In genomic region chr6:29402693-29403342, GRCm38 (mm10) we compare ENCODE assay signal across 8 mouse cellular contexts. TPM values are rescaled to one million over a fixed set of nuclear protein-coding genes. Genes with fewer than 3 reads are reported as not detected.
DNase-seq lines count a peak whose midpoint lies in the region; ATAC-seq and TF ChIP-seq lines count a peak whose summit lies in the region.

No protein-coding gene starts in this region.

- TF ChIP-seq POLR2A in thymus, adult 2 months (IDR thresholded peaks at IDR 0.05; ENCODE audit: control insufficient read depth, extremely low read depth, insufficient read depth, low read length, poor library complexity): no peak

- DNase-seq in adrenal gland, postnatal 14 days: peak; percentile 51
- no peak for DNase-seq in adrenal gland, adult 2 months
- DNase-seq in thymus, adult 2 months: no peak
- DNase-seq in thymus, adult 18-20 months: no peak
- peak; percentile 26 for DNase-seq in lung, postnatal 10 days
- peak; percentile 80 for DNase-seq in testis, postnatal 10 days (ENCODE audit: low spot score)
- DNase-seq in spleen, adult 12 weeks (ENCODE audit: low spot score): no peak

- H3K4me2 ChIP-seq in hindbrain, embryonic 13.5 days: 0 out of 2 replicates have a peak overlapping the region, but pooled peaks have one; percentile 6

- no peak overlapping the region for H3K27ac ChIP-seq in thymus, adult 2 months (ENCODE audit: control insufficient read depth, insufficient read depth, low read length)
- no peak overlapping the region for H3K27ac ChIP-seq in hindbrain, embryonic 13.5 days

- TF ChIP-seq CTCF in thymus, adult 2 months (IDR thresholded peaks at IDR 0.05; ENCODE audit: borderline replicate concordance, control insufficient read depth, extremely low read depth, insufficient read depth, low read length, poor library complexity): 0 out of 2 replicates have a peak, but pooled peaks have one; percentile 51

- H3K9me3 ChIP-seq in hindbrain, embryonic 13.5 days: no peaks in the 10 kb centered on the region

- no peaks in the 10 kb centered on the region for H3K4me1 ChIP-seq in thymus, adult 2 months (replicated peaks; ENCODE audit: control insufficient read depth, insufficient read depth, low read length)
- H3K4me1 ChIP-seq in hindbrain, embryonic 13.5 days (replicated peaks): peaks cover 7% of the 10 kb centered on the region

- H3K9ac ChIP-seq in hindbrain, embryonic 13.5 days: no peak overlapping the region

- H3K27me3 ChIP-seq in thymus, adult 2 months (ENCODE audit: control insufficient read depth, insufficient read depth, low read length): peaks cover 4% of the 10 kb centered on the region; the same call in 1 of the 2 replicates
- H3K27me3 ChIP-seq in hindbrain, embryonic 13.5 days: peaks cover 21% of the 10 kb centered on the region

- 24% methylated on average over 34 of the region's 34 CpGs for WGBS in thymus, adult 2 months
- WGBS in hindbrain, embryonic 13.5 days: 10% methylated on average over 29 of the region's 34 CpGs

- no peak overlapping the region for H3K4me3 ChIP-seq in thymus, adult 2 months (ENCODE audit: control insufficient read depth, insufficient read depth, low read length)
- H3K4me3 ChIP-seq in hindbrain, embryonic 13.5 days: no peak overlapping the region

- ATAC-seq in hindbrain, embryonic 13.5 days (ENCODE audit: low FRiP score): no peak

- no peaks in the 10 kb centered on the region for H3K36me3 ChIP-seq in thymus, adult 2 months (ENCODE audit: control insufficient read depth, insufficient read depth, low read length)
- H3K36me3 ChIP-seq in hindbrain, embryonic 13.5 days: peaks cover 12% of the 10 kb centered on the region

RNA-seq across cellular contexts. Expression of gene Ccdc136, which starts 6.7 kb away (rescaled TPM):
- 4.9 and 6.3 TPM in 2 replicates for total RNA-seq in adrenal gland, postnatal 14 days (2021)
- total RNA-seq in adrenal gland, adult 2 months (2021): 1 to 10 TPM; 3.4 to 3.9 TPM
- polyA plus RNA-seq in adrenal gland, adult 2 months (2012; rRNA removed): 1.2 and 2.1 TPM in 2 replicates
- 0.61 and 1.3 TPM in 2 replicates for polyA plus RNA-seq in thymus, adult 2 months (2012; rRNA removed)
- 38.3 and 46.1 TPM in 2 replicates for polyA plus RNA-seq in hindbrain, embryonic 13.5 days (2015; fragmentation: Nextera tagmentation; extraction: Ambion mirVana)

RNA-seq across cellular contexts. Expression of gene Opn1sw, which starts 14.6 kb away (rescaled TPM):
- total RNA-seq in adrenal gland, postnatal 14 days (2021): not detected in 2 replicates
- not detected for total RNA-seq in adrenal gland, adult 2 months (2021)
- polyA plus RNA-seq in adrenal gland, adult 2 months (2012; rRNA removed): not detected in 2 replicates
- 0.04 TPM in 1 of 2 replicates, not detected in the other for polyA plus RNA-seq in thymus, adult 2 months (2012; rRNA removed)
- polyA plus RNA-seq in hindbrain, embryonic 13.5 days (2015; fragmentation: Nextera tagmentation; extraction: Ambion mirVana): 0.26 and 0.32 TPM in 2 replicates

RNA-seq across cellular contexts. Expression of gene Flnc, which starts 30.2 kb away (rescaled TPM):
- total RNA-seq in adrenal gland, postnatal 14 days (2021): 4.2 and 5.3 TPM in 2 replicates
- 1 to 10 TPM; 2.3 to 7.6 TPM for total RNA-seq in adrenal gland, adult 2 months (2021)
- 0.88 and 1.6 TPM in 2 replicates for polyA plus RNA-seq in adrenal gland, adult 2 months (2012; rRNA removed)
- 0.78 and 2.5 TPM in 2 replicates for polyA plus RNA-seq in thymus, adult 2 months (2012; rRNA removed)
- polyA plus RNA-seq in hindbrain, embryonic 13.5 days (2015; fragmentation: Nextera tagmentation; extraction: Ambion mirVana): 5.0 and 5.8 TPM in 2 replicates

RNA-seq across cellular contexts. Expression of gene Calu, which starts 54.9 kb away (rescaled TPM):
- 165 and 171 TPM in 2 replicates for total RNA-seq in adrenal gland, postnatal 14 days (2021)
- 100 to 1,000 TPM; 125 to 150 TPM for total RNA-seq in adrenal gland, adult 2 months (2021)
- 14.3 and 18.5 TPM in 2 replicates for polyA plus RNA-seq in adrenal gland, adult 2 months (2012; rRNA removed)
- polyA plus RNA-seq in thymus, adult 2 months (2012; rRNA removed): 35.2 and 41.9 TPM in 2 replicates
- 164 and 168 TPM in 2 replicates for polyA plus RNA-seq in hindbrain, embryonic 13.5 days (2015; fragmentation: Nextera tagmentation; extraction: Ambion mirVana)

Comparison
In these comparisons a context has a peak if more than half of its experiments do, and no peak if none do; other contexts are left out.
1. DNase-seq: peak in adrenal gland, postnatal 14 days (single experiment), lung, postnatal 10 days (single experiment) and testis, postnatal 10 days (single experiment); none in adrenal gland, adult 2 months (single experiment), thymus, adult 2 months (single experiment), thymus, adult 18-20 months (0 of 2) and spleen, adult 12 weeks (single experiment).
2. RNA of gene Ccdc136, which starts 6.7 kb away (polyA plus RNA-seq): 38.3 to 46.1 TPM in hindbrain, embryonic 13.5 days; 0.61 to 1.3 TPM in thymus, adult 2 months and 1.2 to 2.1 TPM in adrenal gland, adult 2 months; every median in the first group is over 10 times any median in the second.